Mouse (Mus musculus): Measurements from ENCODE around the gene Nxpe5. TPM values are rescaled to one million over a fixed set of nuclear protein-coding genes. Genes with fewer than 3 reads are reported as not detected.
"Not testable (repeated sequence)": the region's sequence is repeated elsewhere in the genome, so short reads cannot be mapped to it uniquely, and the experiment has no call there.

The Nxpe5 gene
- 10 to 100 TPM in 13 of 26 experiments, 1 to 10 TPM in 12, under 1 TPM in 1; 0.58 to 33.4 (median 10.3) TPM for total RNA-seq (2018; cell fraction: chromatin; rRNA removed)
- total RNA-seq (2018; cell fraction: cytosol; rRNA removed), result 10 to 100 TPM in 21 of 26 experiments, 1 to 10 TPM in 5; 6.1 to 31.3 (median 15.1) TPM
- total RNA-seq (2018; cell fraction: nucleus; rRNA removed), result 10 to 100 TPM in 22 of 26 experiments, 1 to 10 TPM in 4; 6.4 to 89.4 (median 20.0) TPM
- polyA plus RNA-seq (2018), result 21.3 to 30.2 TPM (median 28.7 TPM) in 3 replicates

- peaks cover 15% of the 10 kb centered on the region; the same call in 1 of the 2 replicates for H3K79me2 ChIP-seq (ENCODE audit: inconsistent target)
- H3K27ac ChIP-seq, result peak within 1 kb of the TSS; percentile 79
- H3K4me3 ChIP-seq (ENCODE audit: inconsistent target), result no peak within 1 kb of the TSS
- no peaks in the 10 kb centered on the region for H3K36me3 ChIP-seq (ENCODE audit: inconsistent target)
- WGBS (ENCODE audit: missing documents), result 29% methylated on average over 2 of the region's 2 CpGs
Observed at GRCm38 (mm10) chr5:138225700-138226099, at the start of gene Nxpe5. TSS of gene Nxpe5 (plus strand) at chr5:138225898.

GRCm38 (mm10) chr5:138186950-138187638, 38.6 kb upstream of the Nxpe5 start, which contains the start of the genes Taf6 and Cnpy4:
TSS of gene Taf6 (minus strand) at chr5:138187451.
TSS of gene Cnpy4 (plus strand) at chr5:138187485.
- Histone ChIP-seq H3K36me3 (ENCODE audit: inconsistent target) (peaks cover 16% of the 10 kb centered on the region; the same call in 1 of the 2 replicates), H3K79me2 (ENCODE audit: inconsistent target) (peaks cover 15% of the 10 kb centered on the region), H3K4me3 (ENCODE audit: inconsistent target) (peak within 1 kb of the TSS; percentile 94), H3K27ac (peak within 1 kb of the TSS; percentile 82)
- under 1% methylated on average over 31 of the region's 31 CpGs for WGBS (ENCODE audit: missing documents)

GRCm38 (mm10) chr5:138187661-138188306, 37.9 kb upstream of the Nxpe5 start:
- Histone ChIP-seq H3K79me2 (ENCODE audit: inconsistent target) (peaks cover 15% of the 10 kb centered on the region), H3K27ac (peak overlapping the region; percentile 82), H3K4me3 (ENCODE audit: inconsistent target) (peak overlapping the region; percentile 94), H3K36me3 (ENCODE audit: inconsistent target) (peaks cover 9% of the 10 kb centered on the region; the same call in 1 of the 2 replicates)
- 2% methylated on average over 10 of the region's 10 CpGs for WGBS (ENCODE audit: missing documents)

- Histone ChIP-seq H3K4me3 (ENCODE audit: inconsistent target) (peak within 1 kb of the TSS; percentile 61), H3K27ac (peak within 1 kb of the TSS; percentile 88), H3K36me3 (ENCODE audit: inconsistent target) (no peaks in the 10 kb centered on the region), H3K79me2 (ENCODE audit: inconsistent target) (no peaks in the 10 kb centered on the region; the same call in 1 of the 2 replicates)
- 4% methylated on average over 47 of the region's 54 CpGs for WGBS (ENCODE audit: missing documents)
Observed at GRCm38 (mm10) chr5:138193771-138194727, 31.6 kb upstream of the Nxpe5 start, which contains the start of gene Mblac1. TSS of gene Mblac1 (plus strand) at chr5:138194314.

GRCm38 (mm10) chr5:138194755-138195345, 30.8 kb upstream of the Nxpe5 start:
- WGBS (ENCODE audit: missing documents), result under 1% methylated on average over 29 of the region's 29 CpGs
- no peaks in the 10 kb centered on the region for H3K36me3 ChIP-seq (ENCODE audit: inconsistent target)

GRCm38 (mm10) chr5:138195463-138195862, 30.2 kb upstream of the Nxpe5 start:
- whole genome bisulfite sequencing (ENCODE audit: missing documents), result 13% methylated on average over 7 of the region's 7 CpGs
- H3K4me3 ChIP-seq (ENCODE audit: inconsistent target), result peak overlapping the region; percentile 61
- H3K79me2 ChIP-seq (ENCODE audit: inconsistent target), result no peaks in the 10 kb centered on the region; the same call in 1 of the 2 replicates
- H3K27ac ChIP-seq, result peak overlapping the region; percentile 88
- no peaks in the 10 kb centered on the region for H3K36me3 ChIP-seq (ENCODE audit: inconsistent target)

More at GRCm38 (mm10) chr5:138194755-138195345, 30.8 kb upstream of the Nxpe5 start:
- Histone ChIP-seq H3K79me2 (ENCODE audit: inconsistent target) (no peaks in the 10 kb centered on the region; the same call in 1 of the 2 replicates), H3K4me3 (ENCODE audit: inconsistent target) (peak overlapping the region; percentile 61), H3K27ac (peak overlapping the region; percentile 88)

- Histone ChIP-seq H3K27ac (no peak overlapping the region), H3K36me3 (ENCODE audit: inconsistent target) (no peaks in the 10 kb centered on the region)
Observed at GRCm38 (mm10) chr5:138199576-138199975, 26.1 kb upstream of the Nxpe5 start.

GRCm38 (mm10) chr5:138202086-138202485, 23.6 kb upstream of the Nxpe5 start:
- Histone ChIP-seq H3K36me3 (ENCODE audit: inconsistent target) (no peaks in the 10 kb centered on the region), H3K27ac (no peak overlapping the region), H3K4me3 (ENCODE audit: inconsistent target) (no peak overlapping the region), H3K79me2 (ENCODE audit: inconsistent target) (no peaks in the 10 kb centered on the region)
- 100% methylated on average over 1 of the region's 3 CpGs for WGBS (ENCODE audit: missing documents)

More at GRCm38 (mm10) chr5:138199576-138199975, 26.1 kb upstream of the Nxpe5 start:
- H3K79me2 ChIP-seq (ENCODE audit: inconsistent target), result no peaks in the 10 kb centered on the region; the same call in 1 of the 2 replicates
- no peak overlapping the region for H3K4me3 ChIP-seq (ENCODE audit: inconsistent target)
- WGBS (ENCODE audit: missing documents), result 0% methylated on average over 1 of the region's 1 CpGs

GRCm38 (mm10) chr5:138207253-138207652, 18.4 kb upstream of the Nxpe5 start:
- WGBS (ENCODE audit: missing documents), result 87% methylated on average over 1 of the region's 1 CpGs
- no peaks in the 10 kb centered on the region for H3K36me3 ChIP-seq (ENCODE audit: inconsistent target)
- H3K79me2 ChIP-seq (ENCODE audit: inconsistent target), result no peaks in the 10 kb centered on the region
- H3K27ac ChIP-seq, result no peak overlapping the region
- H3K4me3 ChIP-seq (ENCODE audit: inconsistent target), result no peak overlapping the region

- Histone ChIP-seq H3K27ac (no peak overlapping the region), H3K79me2 (ENCODE audit: inconsistent target) (no peaks in the 10 kb centered on the region), H3K4me3 (ENCODE audit: inconsistent target) (no peak overlapping the region), H3K36me3 (ENCODE audit: inconsistent target) (no peaks in the 10 kb centered on the region)
- WGBS (ENCODE audit: missing documents), result 90% methylated on average over 4 of the region's 4 CpGs
Observed at GRCm38 (mm10) chr5:138207873-138208272, 17.8 kb upstream of the Nxpe5 start.

- not testable (repeated sequence) for H3K79me2 ChIP-seq (ENCODE audit: inconsistent target); H3K27ac ChIP-seq; H3K36me3 ChIP-seq (ENCODE audit: inconsistent target); H3K4me3 ChIP-seq (ENCODE audit: inconsistent target)
- 95% methylated on average over 13 of the region's 13 CpGs for WGBS (ENCODE audit: missing documents)
Observed at GRCm38 (mm10) chr5:138216632-138217031, 9.1 kb upstream of the Nxpe5 start.

- Histone ChIP-seq H3K79me2 (ENCODE audit: inconsistent target) (peaks cover 11% of the 10 kb centered on the region; the same call in 1 of the 2 replicates), H3K27ac (no peak overlapping the region), H3K36me3 (ENCODE audit: inconsistent target) (no peaks in the 10 kb centered on the region), H3K4me3 (ENCODE audit: inconsistent target) (no peak overlapping the region)
- WGBS (ENCODE audit: missing documents), result 78% methylated on average over 2 of the region's 2 CpGs
Observed at GRCm38 (mm10) chr5:138219864-138220263, 5.8 kb upstream of the Nxpe5 start.

GRCm38 (mm10) chr5:138222111-138222510, 3.6 kb upstream of the Nxpe5 start:
- Histone ChIP-seq H3K4me3 (ENCODE audit: inconsistent target) (no peak overlapping the region), H3K36me3 (ENCODE audit: inconsistent target) (no peaks in the 10 kb centered on the region), H3K79me2 (ENCODE audit: inconsistent target) (peaks cover 15% of the 10 kb centered on the region; the same call in 1 of the 2 replicates), H3K27ac (no peak overlapping the region)
- 16% methylated on average over 4 of the region's 4 CpGs for WGBS (ENCODE audit: missing documents)
